Mouse (Mus musculus): ENCODE measurements around the gene Myo1b.

The Myo1b gene

GRCm38 (mm10) chr1:51915576-51916156, at the start of gene Myo1b:
Gene Myo1b (minus strand): TSS chr1:51916071.
- DNase-seq (ENCODE audit: extremely low spot score) = peak; percentile 84

- no peak for DNase-seq (ENCODE audit: extremely low spot score)
These were observed 48.8 kb upstream of the Myo1b start for GRCm38 (mm10) chr1:51964647-51965046.

GRCm38 (mm10) chr1:51947116-51947515, 31.2 kb upstream of the Myo1b start:
- DNase-seq (ENCODE audit: extremely low spot score) = no peak

- peak; percentile 57 for DNase-seq (ENCODE audit: extremely low spot score)
These were observed 28.9 kb upstream of the Myo1b start for GRCm38 (mm10) chr1:51944755-51945154.

GRCm38 (mm10) chr1:51938357-51938756, 22.5 kb upstream of the Myo1b start:
- no peak for DNase-seq (ENCODE audit: extremely low spot score)

- DNase-seq (ENCODE audit: extremely low spot score) = no peak
These were observed 19.1 kb upstream of the Myo1b start for GRCm38 (mm10) chr1:51935006-51935405.

- no peak for DNase-seq (ENCODE audit: extremely low spot score)
These were observed 18.5 kb upstream of the Myo1b start for GRCm38 (mm10) chr1:51934176-51934924.

- no peak for DNase-seq (ENCODE audit: extremely low spot score)
These were observed 17.0 kb upstream of the Myo1b start for GRCm38 (mm10) chr1:51932826-51933225.

GRCm38 (mm10) chr1:51931561-51931960, 15.7 kb upstream of the Myo1b start:
- no peak for DNase-seq (ENCODE audit: extremely low spot score)

- DNase-seq (ENCODE audit: extremely low spot score) = no peak
These were observed 14.7 kb upstream of the Myo1b start for GRCm38 (mm10) chr1:51930584-51930983.

GRCm38 (mm10) chr1:51929557-51929956, 13.7 kb upstream of the Myo1b start:
- no peak for DNase-seq (ENCODE audit: extremely low spot score)

GRCm38 (mm10) chr1:51922820-51923219, 6.9 kb upstream of the Myo1b start:
- DNase-seq (ENCODE audit: extremely low spot score) = peak; percentile 57

- no peak for DNase-seq (ENCODE audit: extremely low spot score)
These were observed 405 bp upstream of the Myo1b start for GRCm38 (mm10) chr1:51916276-51916675.

GRCm38 (mm10) chr1:51915051-51915575, 758 bp downstream of the Myo1b start:
- peak; percentile 89 for DNase-seq (ENCODE audit: extremely low spot score)

GRCm38 (mm10) chr1:51914095-51914494, 1.8 kb downstream of the Myo1b start:
- DNase-seq (ENCODE audit: extremely low spot score) = no peak

- no peak for DNase-seq (ENCODE audit: extremely low spot score)
These were observed 2.6 kb downstream of the Myo1b start for GRCm38 (mm10) chr1:51913071-51913814.

- no peak for DNase-seq (ENCODE audit: extremely low spot score)
These were observed 4.5 kb downstream of the Myo1b start for GRCm38 (mm10) chr1:51911331-51911730.

GRCm38 (mm10) chr1:51909204-51909603, 6.7 kb downstream of the Myo1b start:
- DNase-seq (ENCODE audit: extremely low spot score) = no peak

GRCm38 (mm10) chr1:51907821-51908220, 8.1 kb downstream of the Myo1b start:
- DNase-seq (ENCODE audit: extremely low spot score) = no peak

GRCm38 (mm10) chr1:51906206-51906906, 9.5 kb downstream of the Myo1b start:
- DNase-seq (ENCODE audit: extremely low spot score) = no peak

- DNase-seq (ENCODE audit: extremely low spot score) = no peak
These were observed 10.8 kb downstream of the Myo1b start for GRCm38 (mm10) chr1:51905073-51905472.

GRCm38 (mm10) chr1:51897160-51897572, 18.7 kb downstream of the Myo1b start:
- DNase-seq (ENCODE audit: extremely low spot score) = no peak

Measured in embryo, embryonic 9.5 days (tissue).